Mouse (Mus musculus) E14TG2a.4 (cell line): ENCODE measurements at regions not wholly inside any gene's neighbourhood (a gene's known extent, or its start where the extent isn't known, plus 50 kb on each side); places are given as distances from the start of the nearest gene placed in this dataset.

Experiments
- H3K27me3 ChIP-seq: 2 replicates; pipeline ENCODE4 v1.6.1; 2014; ENCODE audit warnings: low read length, control low read depth; ENCODE audit not compliant: insufficient read depth
- H3K36me3 ChIP-seq: 2 replicates; pipeline ENCODE4 v1.6.1; 2014; ENCODE audit warnings: low read length, control low read depth; ENCODE audit not compliant: insufficient read depth
- H3K4me1 ChIP-seq: replicated peaks from 2 replicates; pipeline ENCODE4 v1.6.1; 2014; ENCODE audit warnings: low read depth, low read length, control low read depth
- H3K4me3 ChIP-seq: replicated peaks from 2 replicates; pipeline ENCODE4 v1.5.1; 2014; ENCODE audit warnings: mild to moderate bottlenecking, low read length
- H3K9me3 ChIP-seq: 2 replicates; pipeline ENCODE4 v1.6.1; 2014; ENCODE audit warnings: low read length, control low read depth
- CTCF ChIP-seq: conservative IDR thresholded peaks from 2 replicates; pipeline ENCODE4 v1.5.1; 2014; ENCODE audit warnings: low read length
- NANOG ChIP-seq: IDR thresholded peaks from 2 replicates; pipeline ENCODE4 v1.6.1; 2014; ENCODE audit warnings: borderline replicate concordance, low read length, mixed read lengths
- POU5F1 ChIP-seq: IDR thresholded peaks from 2 replicates; pipeline ENCODE4 v1.6.1; 2014; ENCODE audit warnings: low read length, borderline replicate concordance

GRCm38 (mm10) chr4:10254029-10254690 is 620.1 kb upstream of the 2610301B20Rik start:
- H3K4me3 ChIP-seq, result no peak overlapping the region
- TF ChIP-seq NANOG, result no peak
- no peak for TF ChIP-seq CTCF
- TF ChIP-seq POU5F1, result no peak

GRCm38 (mm10) chr4:10257537-10257936 is 616.8 kb upstream of the 2610301B20Rik start:
- no peaks in the 10 kb centered on the region for H3K9me3 ChIP-seq
- TF ChIP-seq NANOG, result no peak
- no peak for TF ChIP-seq POU5F1
- no peak for TF ChIP-seq CTCF

More at GRCm38 (mm10) chr4:10254029-10254690, 620.1 kb upstream of the 2610301B20Rik start:
- no peaks in the 10 kb centered on the region for H3K36me3 ChIP-seq
- no peaks in the 10 kb centered on the region for H3K27me3 ChIP-seq
- no peaks in the 10 kb centered on the region for H3K9me3 ChIP-seq
- no peaks in the 10 kb centered on the region for H3K4me1 ChIP-seq

DNA sequence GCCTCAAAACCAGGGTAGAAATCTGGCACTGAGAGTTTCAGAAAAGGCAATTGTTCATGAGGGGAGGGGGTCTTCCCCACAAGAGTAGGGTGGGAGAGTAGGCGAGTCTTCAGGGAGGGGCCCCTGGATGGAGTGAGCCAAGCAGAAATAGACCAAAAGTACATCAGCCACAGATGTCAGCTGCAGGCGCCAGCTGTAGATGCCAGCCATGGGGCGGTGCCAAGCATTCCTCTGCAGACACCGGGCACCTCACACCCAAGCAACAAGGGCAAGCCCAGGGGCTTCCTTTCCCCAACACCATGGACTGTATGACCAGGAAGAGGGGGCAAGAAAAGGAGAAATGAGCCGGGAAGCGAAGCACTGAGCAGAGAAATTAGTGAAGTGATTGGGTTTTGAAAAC is 613.9 kb upstream of the 2610301B20Rik start:
- Histone ChIP-seq H3K27me3 (no peaks in the 10 kb centered on the region), H3K4me1 (no peaks in the 10 kb centered on the region), H3K4me3 (no peak overlapping the region), H3K9me3 (no peaks in the 10 kb centered on the region), H3K36me3 (no peaks in the 10 kb centered on the region)
- TF ChIP-seq NANOG (no peak), POU5F1 (no peak), CTCF (no peak)

More at GRCm38 (mm10) chr4:10257537-10257936, 616.8 kb upstream of the 2610301B20Rik start:
- no peaks in the 10 kb centered on the region for H3K27me3 ChIP-seq
- H3K4me1 ChIP-seq, result no peaks in the 10 kb centered on the region
- H3K36me3 ChIP-seq, result no peaks in the 10 kb centered on the region
- H3K4me3 ChIP-seq, result no peak overlapping the region

- no peaks in the 10 kb centered on the region for H3K27me3 ChIP-seq
- 0 out of 2 replicates have a peak, but pooled peaks cover 7% of the 10 kb centered on the region for H3K9me3 ChIP-seq
- no peaks in the 10 kb centered on the region for H3K4me1 ChIP-seq
- no peak overlapping the region for H3K4me3 ChIP-seq
- no peaks in the 10 kb centered on the region for H3K36me3 ChIP-seq
- no peak for TF ChIP-seq POU5F1
- TF ChIP-seq NANOG, result no peak
Observed at GRCm38 (mm10) chr4:10265942-10266341, 608.4 kb upstream of the 2610301B20Rik start.

DNA sequence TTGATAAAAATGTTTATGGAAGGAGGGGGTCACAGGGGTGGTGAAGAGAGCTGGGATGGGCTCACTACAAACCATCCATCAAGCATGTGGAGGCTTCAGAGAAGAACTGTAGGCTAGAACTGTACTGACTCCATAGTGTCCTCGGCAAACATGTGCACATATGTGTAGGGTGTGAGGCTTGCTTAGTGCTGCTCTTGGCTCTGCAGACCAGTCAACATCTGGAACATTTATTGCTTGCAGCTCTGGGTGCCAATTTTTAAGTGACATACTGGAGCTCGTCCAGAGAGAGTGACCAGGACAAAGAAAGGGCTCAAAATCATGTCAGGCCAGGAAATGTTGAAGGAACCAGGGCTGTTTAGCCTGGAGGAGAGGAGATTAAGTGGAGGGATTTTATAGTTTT is 588.7 kb upstream of the 2610301B20Rik start:
- no peaks in the 10 kb centered on the region for H3K4me1 ChIP-seq
- no peaks in the 10 kb centered on the region for H3K9me3 ChIP-seq
- TF ChIP-seq POU5F1 (no peak), CTCF (no peak), NANOG (no peak)
- H3K36me3 ChIP-seq, result no peaks in the 10 kb centered on the region
- H3K27me3 ChIP-seq, result no peaks in the 10 kb centered on the region
- H3K4me3 ChIP-seq, result no peak overlapping the region

GRCm38 (mm10) chr4:10290326-10290725 is 584.0 kb upstream of the 2610301B20Rik start:
- no peaks in the 10 kb centered on the region for H3K36me3 ChIP-seq
- no peaks in the 10 kb centered on the region for H3K9me3 ChIP-seq
- H3K4me1 ChIP-seq, result no peaks in the 10 kb centered on the region
- H3K4me3 ChIP-seq, result no peak overlapping the region
- TF ChIP-seq NANOG (no peak), POU5F1 (no peak), CTCF (peak; percentile 49)
- no peaks in the 10 kb centered on the region for H3K27me3 ChIP-seq

GRCm38 (mm10) chr4:10295012-10295530 is 579.2 kb upstream of the 2610301B20Rik start:
- Histone ChIP-seq H3K9me3 (no peaks in the 10 kb centered on the region), H3K4me1 (no peaks in the 10 kb centered on the region), H3K36me3 (no peaks in the 10 kb centered on the region), H3K27me3 (no peaks in the 10 kb centered on the region), H3K4me3 (no peak overlapping the region)
- TF ChIP-seq CTCF (no peak), POU5F1 (no peak), NANOG (no peak)

GRCm38 (mm10) chr4:10296220-10296619 is 578.1 kb upstream of the 2610301B20Rik start:
- H3K4me3 ChIP-seq, result no peak overlapping the region
- no peaks in the 10 kb centered on the region for H3K4me1 ChIP-seq
- H3K27me3 ChIP-seq, result no peaks in the 10 kb centered on the region
- no peaks in the 10 kb centered on the region for H3K36me3 ChIP-seq
- no peaks in the 10 kb centered on the region for H3K9me3 ChIP-seq
- TF ChIP-seq NANOG (no peak), POU5F1 (no peak), CTCF (no peak)

DNA sequence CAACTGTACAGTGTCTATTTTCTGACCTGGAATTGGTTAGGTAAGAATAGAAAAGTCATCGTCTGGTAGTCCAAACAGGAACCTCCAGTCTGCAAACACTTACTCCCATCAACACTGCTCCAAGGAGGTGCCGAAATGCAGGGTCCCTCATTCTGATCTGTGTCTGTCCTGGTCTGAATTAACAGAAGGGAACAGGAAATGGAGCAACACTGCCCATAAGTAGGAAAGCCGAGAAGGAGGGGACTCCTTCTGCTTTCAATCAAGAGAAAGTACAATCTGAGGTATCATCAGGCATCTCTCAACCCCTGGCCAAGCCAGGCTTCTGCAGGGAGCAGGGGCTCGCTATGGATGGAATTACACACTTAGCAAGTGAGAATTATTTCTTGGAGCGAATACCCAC is 562.4 kb upstream of the 2610301B20Rik start:
- Histone ChIP-seq H3K27me3 (no peaks in the 10 kb centered on the region), H3K4me1 (peaks cover 19% of the 10 kb centered on the region)
- TF ChIP-seq NANOG (0 out of 2 replicates have a peak, but pooled peaks have one; percentile 2), POU5F1 (no peak)

More for the DNA sequence above, 562.4 kb upstream of the 2610301B20Rik start:
- Histone ChIP-seq H3K36me3 (no peaks in the 10 kb centered on the region), H3K4me3 (no peak overlapping the region), H3K9me3 (no peaks in the 10 kb centered on the region)
